Mouse (Mus musculus) ES-E14 (cell line): ENCODE measurements around the gene Dcaf11. TPM values are rescaled to one million over a fixed set of nuclear protein-coding genes. Genes with fewer than 3 reads are reported as not detected.
A peak's percentile ranks its signal among the peaks of the same experiment; 100 is the strongest.

ENCODE experiments used
- DNase-seq: peaks from one replicate; pipeline ENCODE4 v3.0.0-alpha.2; 2013; ENCODE audit warnings: low read depth, low spot score
- H3K27ac ChIP-seq: 2 replicates; pipeline ENCODE4 v1.5.1; 2012; ENCODE audit warnings: low read depth, mild to moderate bottlenecking, low read length, moderate library complexity, mixed read lengths; ENCODE audit not compliant: poor library complexity, insufficient read depth, severe bottlenecking
- H3K36me3 ChIP-seq: 2 replicates; pipeline ENCODE4 v1.6.1; 2012; ENCODE audit warnings: mild to moderate bottlenecking, low read length, moderate library complexity, mixed read lengths; ENCODE audit not compliant: control insufficient read depth, poor library complexity, insufficient read depth, severe bottlenecking
- H3K4me1 ChIP-seq, 2 experiments: fragments of 150-350 bp in 1 of 2; sonication (generic) in 1 of 2; 2 replicates each; pipeline ENCODE4 v1.6.1; 2012; ENCODE audit warnings: low read length in 2 of 2, mild to moderate bottlenecking in 1 of 2, mixed read lengths in 1 of 2; ENCODE audit not compliant: control insufficient read depth in 2 of 2, insufficient read depth in 2 of 2, poor library complexity in 1 of 2
- H3K4me3 ChIP-seq, 2 experiments: fragments of 150-350 bp in 1 of 2; sonication (generic) in 1 of 2; 2 replicates each; pipeline ENCODE4 v1.5.1; 2012; ENCODE audit warnings: low read length in 2 of 2, low read depth in 1 of 2, mild to moderate bottlenecking in 1 of 2, mixed read lengths in 1 of 2; ENCODE audit not compliant: insufficient read depth in 1 of 2, poor library complexity in 1 of 2, severe bottlenecking in 1 of 2
- H3K9ac ChIP-seq: 2 replicates; pipeline ENCODE4 v1.6.1; 2012; ENCODE audit warnings: low read depth, mild to moderate bottlenecking, low read length, mixed read lengths; ENCODE audit not compliant: poor library complexity, insufficient read depth, severe bottlenecking
- H3K9me3 ChIP-seq: fragments of 150-350 bp; sonication (generic); 2 replicates; pipeline ENCODE4 v1.6.1; 2012; ENCODE audit warnings: low read depth, mild to moderate bottlenecking, low read length; ENCODE audit not compliant: control insufficient read depth, insufficient read depth
- CHD2 ChIP-seq: IDR thresholded peaks from 2 replicates; pipeline ENCODE4 v1.6.1; 2014; ENCODE audit warnings: mild to moderate bottlenecking, low read depth, low read length, inconsistent platforms
- HCFC1 ChIP-seq: IDR thresholded peaks from 2 replicates; pipeline ENCODE4 v1.6.1; 2012; ENCODE audit warnings: low read length, inconsistent platforms, borderline replicate concordance; ENCODE audit not compliant: insufficient read depth
- MAFK ChIP-seq: IDR thresholded peaks from 2 replicates; pipeline ENCODE4 v1.6.1; 2014; ENCODE audit warnings: mild to moderate bottlenecking, low read depth, low read length, inconsistent platforms; ENCODE audit not compliant: insufficient read depth
- ZC3H11A ChIP-seq: IDR thresholded peaks from 2 replicates; pipeline ENCODE4 v1.6.1; 2012; ENCODE audit warnings: low read depth, mild to moderate bottlenecking, inconsistent platforms, low read length, borderline replicate concordance
- ZNF384 ChIP-seq: IDR thresholded peaks from 2 replicates; pipeline ENCODE4 v1.6.1; 2012; ENCODE audit warnings: low read depth, low read length, inconsistent platforms
- in situ Hi-C, 2 experiments: fragments of 600-800 bp; cut with MboI; formaldehyde crosslinking; loops; one replicate each; pipeline ENCODE4 v1.15.1; 2025; ENCODE audit warnings: low sequenced_read_pairs in 2 of 2, inconsistent platforms in 1 of 2; ENCODE audit not compliant: unreplicated experiment in 2 of 2
- total RNA-seq: library from RNA; depleted of rRNA; stranded (reverse); fragments of 300-350 nt; gene quantifications from 2 replicates; pipeline ENCODE4 v1.2.3, GENCODE M21; 2012; rRNA removed

The Dcaf11 gene
- total RNA-seq, 1 experiment: 17.5 TPM

- in situ Hi-C loops: no loop called here
- H3K9me3 ChIP-seq: no peaks in the 10 kb centered on the region
- no peak for TF ChIP-seq ZC3H11A
- TF ChIP-seq MAFK: no peak
- no peak for TF ChIP-seq HCFC1
- TF ChIP-seq ZNF384: no peak
- TF ChIP-seq CHD2: no peak
- no peak overlapping the region for H3K27ac ChIP-seq
- H3K4me1 ChIP-seq: peaks cover 0 to 8% of the 10 kb centered on the region in 2 experiments; a peak in 2 of 4 replicates
- no peak overlapping the region for H3K9ac ChIP-seq
- H3K4me3 ChIP-seq: no peak overlapping the region
- no peaks in the 10 kb centered on the region; the same call in 1 of the 2 replicates for H3K36me3 ChIP-seq
- DNase-seq: no peak
These were observed 57.0 kb downstream of the Dcaf11 start for GRCm38 (mm10) chr14:55616844-55617243.

- Histone ChIP-seq H3K9ac (peak within 1 kb of the TSS; percentile 12; the same call in 1 of the 2 replicates), H3K4me1 (peaks cover 0 to 8% of the 10 kb centered on the region in 2 experiments; a peak in 2 of 4 replicates), H3K36me3 (peaks cover 2% of the 10 kb centered on the region; the same call in 1 of the 2 replicates), H3K4me3 (peak within 1 kb of the TSS; percentile 27 to 40), H3K27ac (no peak within 1 kb of the TSS), H3K9me3 (no peaks in the 10 kb centered on the region)
- TF ChIP-seq HCFC1 (no peak), CHD2 (peak; percentile 60)
- DNase-seq: peak; percentile 90
- in situ Hi-C loops: no loop called here
These were observed 58.0 kb downstream of the Dcaf11 start, which contains the start of gene Rec8 for GRCm38 (mm10) chr14:55617822-55618221. Gene Rec8, plus strand, starts transcription at chr14:55618037.

- H3K27ac ChIP-seq: no peak overlapping the region
These were observed 58.8 kb downstream of the Dcaf11 start for GRCm38 (mm10) chr14:55618486-55619195.

More at GRCm38 (mm10) chr14:55618486-55619195, 58.8 kb downstream of the Dcaf11 start:
- H3K4me3 ChIP-seq: peak overlapping the region; percentile 27 to 40
- TF ChIP-seq ZC3H11A (no peak), HCFC1 (no peak), CHD2 (no peak), MAFK (no peak), ZNF384 (no peak)
- in situ Hi-C loops: no loop called here
- no peak for DNase-seq
- H3K9me3 ChIP-seq: no peaks in the 10 kb centered on the region
- no peak overlapping the region; the same call in 1 of the 2 replicates for H3K9ac ChIP-seq
- H3K4me1 ChIP-seq: peaks cover 0 to 11% of the 10 kb centered on the region in 2 experiments; a peak in 2 of 4 replicates
- peaks cover 2% of the 10 kb centered on the region; the same call in 1 of the 2 replicates for H3K36me3 ChIP-seq

Other genes with a start within 250 kb of the Dcaf11 start
- gene Dhrs4, start 81.2 kb upstream of the Dcaf11 start, total RNA-seq: 14.6 and 14.9 TPM in 2 replicates
- 0.58 and 1.1 TPM in 2 replicates for gene Carmil3, start 69.4 kb upstream of the Dcaf11 start, total RNA-seq
- gene Cpne6, start 49.6 kb upstream of the Dcaf11 start, total RNA-seq: 0.21 TPM in 1 of 2 replicates, not detected in the other
- gene Nrl, start 35.0 kb upstream of the Dcaf11 start, total RNA-seq: not detected in 2 replicates
- gene Pck2, start 19.7 kb upstream of the Dcaf11 start, total RNA-seq: 28.5 and 108 TPM in 2 replicates
- not detected in 2 replicates for gene A730061H03Rik, start 400 bp downstream of the Dcaf11 start, total RNA-seq
- 0.71 and 1.6 TPM in 2 replicates for gene Fitm1, start 15.6 kb downstream of the Dcaf11 start, total RNA-seq
- 32.8 and 59.5 TPM in 2 replicates for gene Psme1, start 18.1 kb downstream of the Dcaf11 start, total RNA-seq
- 4.9 and 9.2 TPM in 2 replicates for gene Emc9, start 25.3 kb downstream of the Dcaf11 start, total RNA-seq
- gene Psme2, start 31.1 kb downstream of the Dcaf11 start, total RNA-seq: 44.0 and 74.3 TPM in 2 replicates
- gene Rnf31, start 31.7 kb downstream of the Dcaf11 start, total RNA-seq: 13.1 and 33.7 TPM in 2 replicates
- gene Irf9, start 43.6 kb downstream of the Dcaf11 start, total RNA-seq: 5.8 and 17.5 TPM in 2 replicates
- gene Rec8, start 58.0 kb downstream of the Dcaf11 start, total RNA-seq: 5.8 and 11.8 TPM in 2 replicates
- gene Ipo4, start 76.0 kb downstream of the Dcaf11 start, total RNA-seq: 62.9 and 111 TPM in 2 replicates
- gene Gm49378, start 77.9 kb downstream of the Dcaf11 start, total RNA-seq: not detected in 2 replicates
- gene Tm9sf1, start 83.8 kb downstream of the Dcaf11 start, total RNA-seq: 41.1 and 76.1 TPM in 2 replicates
- not detected in 2 replicates for gene Tssk4, start 90.2 kb downstream of the Dcaf11 start, total RNA-seq
- 13.0 and 16.5 TPM in 2 replicates for gene Mdp1, start 100.5 kb downstream of the Dcaf11 start, total RNA-seq
- 15.3 and 18.2 TPM in 2 replicates for gene Gmpr2, start 111.9 kb downstream of the Dcaf11 start, total RNA-seq
- 187 and 253 TPM in 2 replicates for gene Nedd8, start 112.1 kb downstream of the Dcaf11 start, total RNA-seq
- gene Tinf2, start 121.8 kb downstream of the Dcaf11 start, total RNA-seq: 26.1 and 60.9 TPM in 2 replicates
- 13.4 and 31.6 TPM in 2 replicates for gene Tgm1, start 153.9 kb downstream of the Dcaf11 start, total RNA-seq
- 34.0 and 95.5 TPM in 2 replicates for gene Rabggta, start 162.3 kb downstream of the Dcaf11 start, total RNA-seq
- gene Dhrs1, start 185.7 kb downstream of the Dcaf11 start, total RNA-seq: 9.6 and 18.0 TPM in 2 replicates
- 30.0 and 38.3 TPM in 2 replicates for gene Nop9, start 185.7 kb downstream of the Dcaf11 start, total RNA-seq
- gene Cideb, start 198.5 kb downstream of the Dcaf11 start, total RNA-seq: 2.2 and 4.1 TPM in 2 replicates
- gene Ltb4r2, start 201.4 kb downstream of the Dcaf11 start, total RNA-seq: 1.5 and 7.1 TPM in 2 replicates
- gene Ltb4r1, start 206.0 kb downstream of the Dcaf11 start, total RNA-seq: 0.67 and 2.1 TPM in 2 replicates
- gene Adcy4, start 224.1 kb downstream of the Dcaf11 start, total RNA-seq: 0.27 and 0.32 TPM in 2 replicates
- 9.0 and 17.8 TPM in 2 replicates for gene Ripk3, start 228.9 kb downstream of the Dcaf11 start, total RNA-seq